Mouse (Mus musculus): ENCODE measurements around the gene Rin2. TPM values are rescaled to one million over a fixed set of nuclear protein-coding genes. Genes with fewer than 3 reads are reported as not detected.

Gene Rin2
- total RNA-seq (2014; fragmentation: Nextera tagmentation), result 3.0 and 4.3 TPM in 2 replicates
- total RNA-seq (2017), result 2.8 and 7.3 TPM in 2 replicates

DNA sequence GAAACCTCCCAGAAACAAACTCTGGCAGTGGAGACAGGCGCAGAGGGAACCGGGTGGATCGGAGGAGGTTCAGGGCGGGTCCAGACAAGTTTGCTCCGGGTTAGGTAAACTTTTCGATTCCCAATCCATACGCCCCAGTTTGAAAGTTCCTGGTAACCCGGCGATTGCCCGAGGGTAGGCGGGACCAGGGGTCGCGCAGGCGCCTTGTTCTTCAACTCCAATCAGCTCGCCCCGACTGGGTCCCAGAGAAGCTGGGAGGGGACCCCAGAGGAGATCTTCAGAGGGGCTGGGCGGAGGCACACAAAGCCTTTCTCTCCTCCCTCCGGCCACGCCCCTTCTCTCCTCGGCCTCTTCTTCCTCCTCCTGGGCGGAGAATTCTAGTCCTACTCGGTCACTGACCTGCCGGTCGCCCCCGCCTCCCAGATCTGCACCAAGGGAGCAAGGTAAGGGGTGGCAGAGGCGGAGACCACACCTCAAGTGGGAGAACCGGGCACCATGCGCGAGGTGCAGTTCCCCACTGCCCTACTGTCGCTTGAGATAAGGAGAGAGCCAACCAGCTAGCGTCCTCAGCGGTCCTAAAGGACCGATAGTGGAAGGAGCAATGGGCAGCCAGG is at the start of gene Rin2:
Rin2 (plus strand) TSS at position 74 of the 614 bp plus-strand sequence.
- ATAC-seq (replicated peaks; ENCODE audit: poor library complexity, severe bottlenecking), result peak; percentile 81

DNA sequence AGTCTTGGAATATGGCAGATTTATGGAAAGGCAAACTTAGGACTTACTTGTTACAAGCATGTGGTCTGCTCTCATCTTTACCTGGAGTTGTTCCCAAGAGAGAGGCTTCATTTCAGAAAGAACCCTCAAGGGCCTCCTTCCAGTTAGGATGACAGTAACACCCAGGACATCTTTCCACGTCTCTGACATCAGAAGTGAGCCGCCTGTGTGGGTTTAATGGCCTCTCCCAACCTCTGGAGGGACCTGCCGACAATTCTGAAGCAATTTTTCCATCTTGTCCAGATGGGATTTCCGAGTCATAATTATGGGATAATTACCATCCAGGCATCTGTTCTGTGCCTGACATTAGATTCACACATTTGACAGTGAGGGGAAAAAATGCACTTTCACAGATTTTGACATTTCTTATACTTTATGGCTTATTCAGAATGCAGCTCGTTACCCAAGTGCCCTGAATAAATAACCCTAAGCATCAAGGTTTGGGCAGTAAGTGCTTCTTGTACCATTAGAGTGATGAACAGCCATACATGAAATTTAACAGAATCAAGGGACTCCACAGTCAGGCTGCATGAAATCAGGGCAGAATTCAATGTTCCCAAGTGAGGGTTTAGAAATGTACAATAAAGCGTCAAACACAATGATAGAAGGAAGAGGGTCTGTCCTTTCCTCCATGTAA is 43.8 kb upstream of the Rin2 start:
- ATAC-seq (replicated peaks; ENCODE audit: poor library complexity, severe bottlenecking), result no peak

- ATAC-seq (replicated peaks; ENCODE audit: poor library complexity, severe bottlenecking), result no peak
These were observed 43.2 kb upstream of the Rin2 start for GRCm38 (mm10) chr2:145631799-145632174.

DNA sequence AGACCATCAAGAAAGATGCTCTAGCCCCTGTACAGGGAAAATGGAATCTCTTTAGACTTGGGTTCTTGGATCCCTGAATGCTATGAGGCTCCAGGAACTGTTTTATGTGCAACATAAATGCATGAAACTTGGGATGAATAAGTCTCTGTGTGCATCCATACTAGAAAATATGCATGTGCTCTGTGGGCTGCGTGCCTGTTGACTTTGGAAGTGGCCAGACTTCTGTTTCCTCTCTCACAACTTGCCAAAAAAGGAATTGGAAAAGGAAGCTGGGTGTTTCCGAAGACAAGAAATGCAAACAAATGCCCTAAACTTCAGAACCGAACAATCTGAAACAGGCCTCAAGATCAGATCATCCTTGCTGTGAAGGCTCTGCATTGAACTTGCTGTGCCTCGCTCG is 41.2 kb upstream of the Rin2 start:
- no peak for ATAC-seq (replicated peaks; ENCODE audit: poor library complexity, severe bottlenecking)

- ATAC-seq (replicated peaks; ENCODE audit: poor library complexity, severe bottlenecking), result no peak
These were observed 34.6 kb upstream of the Rin2 start for GRCm38 (mm10) chr2:145640255-145640984.

DNA sequence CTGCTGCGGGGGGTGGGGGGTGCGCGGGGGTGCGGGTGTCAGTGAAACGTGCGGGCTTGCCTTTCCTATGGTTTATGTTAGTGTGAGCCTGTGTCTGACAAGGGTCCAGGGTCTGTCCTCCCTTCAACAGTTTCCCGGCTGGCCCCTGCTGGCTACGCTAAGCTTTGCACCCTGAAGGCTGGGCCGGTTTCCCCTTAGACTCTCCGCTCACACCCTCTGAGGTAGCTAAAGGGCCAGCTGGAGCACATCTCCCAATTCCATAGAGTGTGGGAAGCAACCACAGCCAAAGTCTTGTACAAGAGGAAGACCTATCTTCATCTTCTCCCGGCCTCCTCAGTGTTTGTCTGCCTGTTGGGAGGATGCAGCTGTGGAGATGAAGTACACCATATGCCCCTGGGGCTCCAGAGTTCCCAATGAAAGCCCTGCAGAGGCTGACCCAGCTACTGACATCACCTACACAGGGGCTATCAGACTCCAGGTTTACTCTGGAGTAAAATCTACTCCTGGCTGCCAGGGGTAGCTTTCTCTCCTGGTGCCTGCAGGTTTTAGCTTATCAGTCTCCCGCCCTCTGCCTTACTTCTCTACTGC is 19.5 kb upstream of the Rin2 start:
- ATAC-seq (replicated peaks; ENCODE audit: poor library complexity, severe bottlenecking), result no peak

DNA sequence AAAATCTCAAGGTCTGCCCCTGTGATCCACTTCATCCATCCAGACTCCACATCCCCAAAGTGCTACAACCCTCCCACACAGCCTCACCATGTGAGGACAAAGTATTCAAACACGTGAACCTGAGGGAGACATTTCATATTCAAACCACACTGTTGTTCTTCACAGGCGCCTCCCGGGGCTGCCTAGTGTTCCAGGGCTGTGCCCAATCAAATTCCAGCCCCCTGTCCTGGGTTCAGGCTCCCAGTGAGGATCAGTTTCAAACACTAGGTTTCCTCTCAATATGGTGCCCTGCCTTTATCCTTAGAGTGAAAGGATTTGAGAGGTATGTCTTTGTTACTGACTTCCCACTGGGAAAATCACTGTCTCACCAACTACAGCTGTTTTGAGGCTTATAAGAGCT is 18.9 kb upstream of the Rin2 start:
- ATAC-seq (replicated peaks; ENCODE audit: poor library complexity, severe bottlenecking), result no peak

GRCm38 (mm10) chr2:145656716-145657115 is 18.3 kb upstream of the Rin2 start:
- no peak for ATAC-seq (replicated peaks; ENCODE audit: poor library complexity, severe bottlenecking)

GRCm38 (mm10) chr2:145661242-145661641 is 13.8 kb upstream of the Rin2 start:
- no peak for ATAC-seq (replicated peaks; ENCODE audit: poor library complexity, severe bottlenecking)

DNA sequence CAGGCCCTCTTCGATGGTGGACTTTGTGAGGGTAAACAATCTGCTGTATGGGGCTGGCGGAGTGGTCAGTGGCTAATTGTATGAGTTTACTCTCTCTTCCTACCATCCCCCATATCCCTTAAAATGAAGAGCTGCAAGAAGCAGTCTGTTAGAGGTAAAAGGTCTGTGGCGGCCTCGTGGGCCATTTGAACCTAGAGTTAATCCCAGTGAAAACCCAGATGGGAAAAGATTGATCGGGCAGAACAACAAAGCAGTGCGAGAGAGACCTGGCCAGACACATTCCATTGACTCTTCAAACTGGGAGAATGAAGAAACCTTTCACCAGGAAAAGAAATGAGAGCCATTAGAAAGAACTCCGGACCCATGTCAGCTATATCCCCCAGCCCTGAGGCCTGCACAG is 11.1 kb upstream of the Rin2 start:
- no peak for ATAC-seq (replicated peaks; ENCODE audit: poor library complexity, severe bottlenecking)

DNA sequence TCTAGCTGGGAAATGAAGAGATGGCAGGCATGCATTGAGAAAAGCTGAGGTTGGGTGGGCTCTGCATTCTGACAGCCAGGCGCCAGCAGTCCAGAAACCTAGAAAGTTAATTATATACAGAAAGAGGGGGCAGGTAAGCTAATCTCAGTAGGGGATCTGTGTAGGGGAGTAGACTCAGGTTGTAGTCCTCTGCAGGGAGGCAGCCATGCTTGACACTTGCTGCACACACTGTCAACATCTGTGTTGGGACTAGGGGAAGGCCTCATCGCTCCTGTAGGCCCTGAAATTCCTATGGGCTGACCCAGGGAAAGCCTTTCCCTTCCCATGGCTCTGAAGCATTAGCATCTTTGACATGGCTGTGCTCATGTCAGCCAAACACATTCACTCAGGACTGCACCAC is 10.7 kb upstream of the Rin2 start:
- ATAC-seq (replicated peaks; ENCODE audit: poor library complexity, severe bottlenecking), result no peak

GRCm38 (mm10) chr2:145668135-145668534 is 6.9 kb upstream of the Rin2 start:
- ATAC-seq (replicated peaks; ENCODE audit: poor library complexity, severe bottlenecking), result no peak

DNA sequence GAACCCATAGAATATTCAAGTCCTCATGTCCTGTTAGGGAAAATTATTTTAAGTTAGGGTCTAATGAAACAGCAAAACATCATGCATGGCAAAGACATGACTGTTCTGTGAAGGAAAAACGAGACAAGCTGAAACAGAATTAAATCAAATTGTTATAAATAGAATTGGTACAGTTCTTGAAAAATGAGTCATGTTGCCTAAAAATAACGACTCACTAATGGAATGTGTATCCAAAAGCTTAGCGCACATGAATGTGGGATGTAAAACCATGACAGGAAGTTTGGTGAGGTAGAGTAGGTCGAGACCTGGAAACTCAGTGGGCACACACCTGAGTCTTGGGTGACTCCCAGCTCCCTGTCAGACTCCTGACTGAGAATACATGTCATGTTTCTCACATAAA is 4.9 kb upstream of the Rin2 start:
- no peak for ATAC-seq (replicated peaks; ENCODE audit: poor library complexity, severe bottlenecking)

DNA sequence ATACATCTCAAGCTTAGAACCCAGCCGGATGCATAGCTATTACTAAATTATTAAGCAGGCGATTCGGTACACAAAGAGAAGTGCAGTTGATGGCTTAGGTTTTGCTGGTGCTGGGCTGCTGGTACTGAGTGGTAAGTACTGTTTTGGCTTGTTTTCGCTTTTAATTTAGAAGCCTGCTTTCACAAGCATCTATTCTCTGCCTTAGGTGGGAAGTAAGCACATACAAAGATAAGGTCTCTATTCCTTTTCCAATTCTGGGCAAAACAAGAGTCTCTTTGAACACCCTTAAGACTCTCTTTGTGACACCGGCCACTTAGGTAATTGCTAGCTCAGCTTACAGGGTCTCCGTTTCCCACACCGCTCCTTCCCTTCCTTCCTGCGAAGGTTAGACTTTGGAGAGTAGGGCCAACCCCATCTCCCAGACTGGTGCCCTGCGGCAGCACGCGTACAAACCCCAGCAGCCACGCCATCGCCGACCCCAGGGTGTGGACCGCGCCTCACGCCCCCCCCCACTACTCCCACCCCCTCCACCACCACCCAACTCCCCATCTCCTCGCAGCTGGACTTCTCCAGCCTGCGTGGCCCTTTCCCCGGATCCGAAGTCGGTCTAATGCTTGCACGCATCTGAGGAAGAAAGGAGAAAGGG is 396 bp upstream of the Rin2 start:
- ATAC-seq (replicated peaks; ENCODE audit: poor library complexity, severe bottlenecking), result no peak

- ATAC-seq (replicated peaks; ENCODE audit: poor library complexity, severe bottlenecking), result 0 out of 2 replicates have a peak, but pooled peaks have one; percentile 3
These were observed 935 bp downstream of the Rin2 start for GRCm38 (mm10) chr2:145675756-145676543.

DNA sequence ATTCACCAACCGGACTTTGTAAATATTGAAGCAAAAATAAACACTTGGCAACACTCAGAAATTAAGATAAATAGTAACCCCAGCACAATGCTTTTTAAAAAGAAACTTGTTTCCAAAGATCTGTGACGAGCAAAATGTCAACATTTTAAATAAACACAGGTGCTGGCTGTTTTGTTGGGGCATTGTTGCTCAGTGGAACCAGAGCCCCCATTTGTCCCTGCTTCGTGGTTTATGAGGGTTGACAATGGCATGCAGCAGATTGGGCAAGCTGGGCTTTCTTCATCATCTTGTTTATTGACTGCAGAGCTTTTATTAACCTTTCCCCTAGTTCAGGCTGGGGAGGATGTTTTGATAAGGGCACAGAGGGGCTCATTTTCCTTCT is 1.5 kb downstream of the Rin2 start:
- no peak for ATAC-seq (replicated peaks; ENCODE audit: poor library complexity, severe bottlenecking)

- no peak for ATAC-seq (replicated peaks; ENCODE audit: poor library complexity, severe bottlenecking)
These were observed 1.9 kb downstream of the Rin2 start for GRCm38 (mm10) chr2:145676936-145677335.

DNA sequence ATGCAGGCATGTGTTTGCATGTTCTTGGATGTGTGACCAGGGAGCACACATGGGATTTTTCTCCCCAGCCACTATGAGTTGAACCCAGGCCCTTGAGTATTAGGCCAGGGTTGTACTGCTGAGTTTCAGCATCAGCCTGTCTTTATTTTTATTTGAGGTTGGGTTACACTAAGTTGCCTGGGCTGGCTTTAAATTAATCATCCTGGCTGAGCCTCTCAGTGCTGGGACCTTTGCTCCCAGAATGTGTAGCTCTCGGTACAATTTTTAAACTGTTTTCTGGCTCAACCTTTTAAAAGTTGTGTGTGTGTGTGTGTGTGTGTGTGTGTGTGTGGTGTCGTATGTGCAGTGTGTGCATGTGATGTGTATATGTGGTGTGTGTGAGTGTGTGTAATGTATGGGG is 5.1 kb downstream of the Rin2 start:
- ATAC-seq (replicated peaks; ENCODE audit: poor library complexity, severe bottlenecking), result no peak

DNA sequence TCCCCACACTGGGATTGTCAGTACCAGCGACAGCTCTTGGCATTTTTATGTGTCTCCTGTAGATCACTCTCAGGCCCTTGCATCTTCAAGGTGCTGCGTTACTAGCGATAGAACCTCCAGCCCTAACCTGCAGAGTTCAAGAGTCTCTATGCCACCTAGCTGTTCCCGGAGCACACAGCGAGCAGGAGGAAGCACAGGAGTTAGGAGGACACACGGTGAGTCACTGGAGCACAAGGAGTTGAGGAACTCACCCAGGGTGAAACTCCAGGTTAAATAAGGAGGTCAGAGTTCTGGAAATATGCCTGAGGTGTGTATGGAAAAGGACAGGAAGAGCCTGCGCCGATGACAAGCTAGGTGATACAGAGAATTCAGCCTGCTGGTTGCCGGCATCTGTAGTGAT is 5.7 kb downstream of the Rin2 start:
- no peak for ATAC-seq (replicated peaks; ENCODE audit: poor library complexity, severe bottlenecking)

DNA sequence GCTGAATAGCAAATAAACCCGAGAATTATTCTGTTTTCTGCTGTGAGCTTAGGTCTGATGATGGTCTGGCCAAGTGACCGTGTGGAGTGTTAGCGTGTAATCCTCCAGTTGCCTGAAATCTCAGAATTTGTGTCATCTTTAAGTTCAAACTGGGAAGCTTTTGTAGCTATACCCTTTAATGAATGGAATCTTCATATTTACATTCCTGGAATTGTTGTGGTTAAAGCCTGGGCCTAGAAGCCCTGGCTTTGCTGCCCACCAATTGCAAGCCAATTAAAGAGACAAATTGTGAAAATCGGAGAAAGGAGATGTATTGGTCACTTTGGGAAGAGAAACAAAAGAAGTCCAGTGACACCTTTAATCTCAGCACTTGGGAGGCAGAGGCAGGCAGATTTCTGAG is 6.6 kb downstream of the Rin2 start:
- no peak for ATAC-seq (replicated peaks; ENCODE audit: poor library complexity, severe bottlenecking)

All from granulocyte monocyte progenitor cell, adult 5-6 weeks (primary cell).